Mouse (Mus musculus) brain, embryonic 18.5 days (tissue): Measurements from ENCODE around the gene Slc27a3.

Source experiments
- DNase-seq: peaks from one replicate; pipeline ENCODE4 v3.0.0-alpha.2; 2012; ENCODE audit warnings: low read depth, low spot score

Slc27a3 gene

DNA sequence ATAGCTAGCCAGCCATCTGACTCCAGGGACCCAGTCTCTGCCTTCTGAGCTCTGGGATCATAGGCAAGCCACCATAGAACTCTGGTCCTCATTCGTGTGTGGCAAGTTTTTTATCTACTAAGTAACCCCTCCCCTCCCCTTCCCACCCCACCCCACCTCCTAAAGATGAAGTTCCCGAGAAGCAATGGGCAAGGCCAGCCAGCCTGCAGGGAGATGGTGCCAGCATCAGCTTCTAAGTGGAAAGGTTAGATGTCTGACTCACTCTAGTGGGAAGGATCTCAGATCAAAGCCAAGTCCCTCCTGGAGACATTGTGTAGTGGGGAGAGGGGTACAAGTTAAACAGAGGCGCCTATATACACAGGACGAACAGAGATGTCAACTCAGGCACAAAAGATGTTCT is 1.3 kb upstream of the Slc27a3 start:
- DNase-seq: no peak

DNA sequence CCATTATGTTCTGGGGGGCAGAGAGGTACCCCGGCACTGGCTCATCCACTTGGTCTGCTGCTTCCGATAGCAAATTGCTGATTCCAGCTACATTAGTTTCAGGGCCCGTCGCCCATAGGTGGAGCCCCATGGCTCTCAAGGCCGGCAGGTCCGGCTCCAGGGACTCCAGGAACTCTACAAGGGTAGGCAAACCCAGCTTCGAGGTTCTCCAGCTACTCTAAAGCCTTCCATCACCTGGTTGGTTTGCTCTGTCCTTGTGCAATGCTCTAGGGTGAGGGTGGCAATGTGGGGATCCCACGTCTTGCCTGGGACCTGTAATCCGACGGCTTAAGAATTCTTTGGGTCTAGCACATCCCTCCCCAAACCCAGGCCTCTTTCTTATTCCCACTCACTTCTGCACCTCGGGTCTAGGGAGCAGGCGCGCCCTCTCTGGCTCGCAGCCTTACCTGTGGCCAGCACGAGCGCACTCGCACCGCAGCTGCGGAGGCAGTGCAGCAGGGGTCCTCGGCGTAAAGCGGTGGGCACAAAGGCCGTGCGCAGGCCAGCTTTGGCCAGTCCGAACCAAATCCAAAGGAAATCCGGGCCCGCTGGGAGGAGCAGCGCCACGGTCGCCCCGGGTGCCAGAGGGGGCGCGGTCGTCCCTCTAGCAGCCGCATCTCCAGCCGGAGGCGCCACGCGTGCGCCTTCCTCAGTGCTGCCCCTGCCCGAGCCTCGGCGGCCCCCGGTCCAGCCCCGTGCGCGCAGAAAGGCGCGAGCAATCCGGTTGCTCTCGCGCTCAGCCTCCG is 820 bp downstream of the Slc27a3 start:
- no peak for DNase-seq

GRCm38 (mm10) chr3:90388192-90388591 is 1.5 kb downstream of the Slc27a3 start:
- DNase-seq: no peak

- no peak for DNase-seq
Measured at GRCm38 (mm10) chr3:90387483-90387882, 2.3 kb downstream of the Slc27a3 start.

GRCm38 (mm10) chr3:90386817-90387216 is 2.9 kb downstream of the Slc27a3 start:
- no peak for DNase-seq

DNA sequence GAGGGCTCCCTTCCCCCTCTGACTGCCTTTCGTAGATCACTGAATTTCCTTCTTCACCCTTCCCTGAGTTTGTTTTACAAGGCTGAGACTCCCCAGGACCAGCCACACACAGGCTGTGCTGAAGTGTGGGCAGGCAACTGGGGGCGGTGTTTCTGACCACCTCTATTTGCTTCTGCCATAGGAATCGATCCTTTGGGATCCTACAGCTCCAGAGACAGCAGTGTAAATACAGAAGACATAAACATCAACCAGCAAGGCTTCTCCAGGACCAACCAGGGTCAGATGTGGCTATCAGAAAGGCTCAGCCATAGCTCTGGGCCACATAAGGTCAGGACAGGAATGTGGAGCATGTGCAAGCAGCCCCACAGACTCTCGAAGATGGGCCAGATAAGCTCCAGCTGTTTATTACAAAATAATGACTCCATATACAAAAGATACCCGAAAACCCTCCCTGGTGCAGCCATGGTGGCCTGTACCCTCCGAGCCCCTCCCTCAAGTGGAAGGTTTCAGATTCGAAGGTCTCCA is 4.8 kb downstream of the Slc27a3 start:
- no peak for DNase-seq

DNA sequence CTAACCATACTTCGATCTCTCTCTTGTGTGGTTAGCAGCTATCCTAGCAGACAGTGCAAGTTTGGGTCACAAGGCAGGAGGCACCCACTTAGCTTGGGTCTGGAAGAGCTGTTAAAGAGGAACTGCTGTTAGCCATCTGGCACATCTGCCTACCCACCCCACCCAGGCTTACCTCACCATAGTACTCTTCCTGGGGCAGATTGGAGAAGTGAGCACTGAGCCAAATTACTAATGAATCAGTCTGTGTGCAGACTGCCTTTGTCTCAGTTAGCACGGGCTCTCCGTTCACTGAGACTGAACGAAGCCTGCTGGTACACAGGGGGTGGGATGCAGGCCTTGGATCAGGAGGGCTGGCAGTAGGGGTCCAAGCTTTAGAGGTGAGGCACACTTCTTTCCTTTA is 6.0 kb downstream of the Slc27a3 start:
- no peak for DNase-seq

DNA sequence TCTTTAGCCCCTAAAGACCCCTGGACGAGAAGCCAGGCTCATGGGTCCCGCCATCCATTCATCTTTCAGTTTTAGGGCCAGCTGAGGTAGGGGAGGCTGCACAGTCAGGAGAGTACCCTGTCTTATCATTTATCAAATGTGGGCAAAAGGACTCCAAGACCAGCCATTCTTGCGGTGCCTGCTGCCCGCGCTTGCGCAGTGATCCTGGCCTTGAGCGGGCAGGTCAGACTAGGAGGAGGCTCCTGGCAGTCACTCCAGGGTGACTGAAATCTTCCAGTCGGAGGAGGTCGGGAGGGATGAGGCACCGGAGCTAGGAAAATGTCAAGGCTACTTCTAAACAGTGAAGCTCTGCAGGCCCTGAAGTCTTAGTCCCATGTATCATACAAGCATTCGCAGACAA is 8.0 kb downstream of the Slc27a3 start:
- no peak for DNase-seq

DNA sequence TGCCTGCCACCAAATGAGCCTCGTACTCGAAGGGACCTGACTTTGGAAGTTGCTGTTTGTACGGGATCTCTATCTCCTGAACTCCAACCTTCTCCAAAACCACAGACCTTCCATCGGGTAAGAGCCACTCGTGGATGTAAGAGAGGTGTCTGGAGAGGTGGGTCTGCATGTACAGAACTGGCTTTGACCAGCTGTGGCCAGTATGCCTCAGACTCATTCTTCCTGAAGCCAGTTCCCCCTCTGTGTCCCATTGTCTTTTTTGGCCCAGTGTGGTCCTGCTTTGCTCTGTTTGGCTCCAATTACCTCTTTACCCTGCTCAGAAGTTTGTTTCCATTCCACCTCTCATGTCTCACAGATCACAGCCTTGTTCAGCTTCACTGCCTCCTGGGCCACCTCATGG is 11.2 kb downstream of the Slc27a3 start:
- no peak for DNase-seq

GRCm38 (mm10) chr3:90376247-90376585 is 13.5 kb downstream of the Slc27a3 start:
- DNase-seq: no peak

GRCm38 (mm10) chr3:90375562-90376246 is 14.0 kb downstream of the Slc27a3 start:
- no peak for DNase-seq

GRCm38 (mm10) chr3:90374368-90374767 is 15.4 kb downstream of the Slc27a3 start:
- DNase-seq: no peak

DNA sequence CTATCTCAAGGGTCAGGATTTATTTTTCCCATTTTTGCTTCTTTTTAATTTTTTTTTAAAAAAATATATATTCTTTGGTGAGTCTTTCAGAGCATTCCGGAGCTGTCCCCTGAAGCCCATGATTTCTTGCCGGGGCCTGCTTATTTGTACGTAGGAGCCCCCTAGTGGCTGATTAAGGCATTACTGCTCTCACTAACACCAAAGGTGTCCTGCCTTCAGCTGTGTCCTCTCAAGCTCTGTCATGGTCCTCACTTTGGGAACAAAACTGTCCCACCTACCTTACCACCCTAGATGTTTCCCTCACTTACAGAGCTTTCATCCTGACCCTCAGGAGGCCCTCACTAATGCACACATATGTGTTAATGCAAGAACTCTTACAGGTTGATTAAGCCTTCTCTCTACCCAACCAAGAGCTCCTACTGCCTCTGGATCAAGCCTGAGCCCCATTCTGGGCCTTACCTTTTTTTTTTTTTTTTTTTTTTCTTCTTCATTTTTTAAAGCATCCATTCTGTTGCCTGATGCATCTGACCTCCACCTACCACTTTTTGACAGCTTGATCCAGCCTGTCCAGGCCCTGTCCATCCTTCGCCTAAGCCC is 16.2 kb downstream of the Slc27a3 start:
- DNase-seq: peak; percentile 64

- DNase-seq: no peak
Measured at GRCm38 (mm10) chr3:90372817-90373216, 16.9 kb downstream of the Slc27a3 start.

GRCm38 (mm10) chr3:90371857-90372256 is 17.9 kb downstream of the Slc27a3 start:
- no peak for DNase-seq

DNA sequence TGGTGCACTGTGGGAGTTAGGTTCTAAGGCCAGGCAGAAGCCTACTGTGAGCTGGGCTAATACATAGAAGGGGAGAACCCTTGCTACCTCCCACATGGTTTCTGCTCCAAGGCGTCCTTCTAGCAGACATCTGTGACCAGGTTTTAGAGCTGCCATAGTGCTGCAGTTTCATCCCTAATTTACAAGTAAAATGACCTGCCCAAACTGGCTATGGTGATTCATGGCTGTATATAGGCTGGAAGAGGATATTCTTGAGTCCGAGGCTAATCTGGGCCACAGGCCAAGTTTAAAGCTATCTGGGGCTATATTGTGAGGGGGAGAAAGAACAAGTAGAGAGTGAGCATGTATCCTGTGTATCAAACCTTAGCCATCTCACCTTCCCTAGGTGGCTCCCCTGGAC is 20.7 kb downstream of the Slc27a3 start:
- no peak for DNase-seq

DNA sequence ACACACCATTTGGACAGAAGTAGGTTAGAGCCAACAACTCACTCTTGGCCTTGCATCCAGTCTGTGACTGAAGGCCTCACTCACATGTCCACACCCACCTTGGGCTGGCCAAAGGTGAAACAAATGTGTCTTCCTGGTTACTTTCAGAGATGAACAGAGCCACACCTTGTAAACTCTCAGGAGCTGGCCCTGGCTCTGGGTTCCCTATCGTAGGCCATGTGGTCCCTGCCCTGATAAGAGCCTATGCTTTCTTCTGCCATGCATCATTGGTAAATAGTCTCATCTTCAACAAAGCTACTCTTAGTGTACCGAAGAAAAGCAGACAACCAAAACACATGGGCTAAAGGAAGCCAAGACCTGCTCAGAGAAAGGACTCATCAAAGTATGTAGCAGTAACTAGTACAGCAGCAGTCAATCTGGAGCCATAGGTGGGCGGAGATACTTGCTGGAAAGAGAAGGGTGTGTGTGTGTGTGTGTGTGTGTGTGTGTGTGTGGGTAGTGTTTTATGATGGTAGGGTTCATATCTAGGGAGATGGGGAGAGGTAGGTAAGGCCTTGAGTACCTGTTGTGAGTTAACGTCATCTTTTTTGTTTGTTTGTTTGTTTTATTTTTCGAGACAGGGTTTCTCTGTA is 22.6 kb downstream of the Slc27a3 start:
- no peak for DNase-seq

DNA sequence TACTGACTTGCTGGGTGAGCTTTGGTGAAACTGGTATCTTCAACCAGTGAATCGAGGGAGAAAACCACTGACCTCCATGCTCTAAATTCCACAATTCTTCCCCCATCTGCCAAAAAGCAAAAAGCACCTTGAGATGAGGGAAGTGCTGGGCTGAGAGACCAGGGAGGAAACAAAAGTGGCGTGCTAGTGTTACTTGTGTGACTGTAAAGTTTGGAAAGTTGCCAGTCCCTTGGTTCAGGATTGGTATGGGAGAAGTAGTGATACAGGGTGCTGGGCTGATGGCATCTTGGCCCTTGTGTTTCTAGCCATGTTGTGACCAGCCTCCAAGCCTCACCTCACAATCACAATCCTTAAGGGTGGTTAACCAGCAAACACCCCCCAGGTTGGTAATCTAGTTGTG is 27.4 kb downstream of the Slc27a3 start:
- no peak for DNase-seq

DNA sequence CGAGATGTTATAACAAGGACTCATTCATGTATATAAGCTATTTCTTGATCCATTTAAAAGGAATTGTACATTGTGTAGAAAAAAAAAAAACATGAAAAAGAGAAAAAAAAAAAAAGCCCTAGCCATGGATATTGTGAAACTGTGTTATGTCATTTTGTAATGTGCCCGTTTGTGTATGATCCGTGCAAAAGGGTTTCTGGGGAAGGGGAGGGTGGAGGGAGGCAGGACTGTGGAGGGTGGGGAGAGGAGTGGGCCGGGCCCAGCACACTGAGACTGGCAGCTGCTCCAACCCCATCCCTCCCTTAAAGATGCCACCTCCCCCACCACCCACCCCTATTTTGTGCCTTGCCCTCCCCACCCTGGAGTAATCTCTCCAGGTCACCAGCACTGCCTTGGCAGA is 28.3 kb downstream of the Slc27a3 start:
- DNase-seq: no peak

DNA sequence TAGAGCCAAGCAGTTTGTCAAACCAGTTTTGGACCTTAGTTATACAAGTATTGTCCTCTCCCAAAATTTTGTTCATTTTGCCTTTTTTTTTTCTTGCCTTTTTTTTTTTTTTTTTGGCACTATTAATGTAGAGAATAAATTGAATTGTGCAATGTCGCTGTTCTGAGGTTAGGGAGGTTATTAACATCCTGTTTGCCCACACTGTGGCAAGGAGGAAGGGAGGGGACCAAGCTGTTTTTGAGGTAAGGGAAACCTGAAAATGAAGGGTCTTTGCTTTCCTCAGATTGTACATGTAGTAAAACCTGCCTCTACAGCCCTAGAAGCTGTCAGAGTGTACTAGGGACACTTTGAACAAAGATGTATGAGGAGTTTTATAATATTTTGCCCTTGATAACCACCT is 30.5 kb downstream of the Slc27a3 start:
- no peak for DNase-seq

GRCm38 (mm10) chr3:90357959-90358358 is 31.8 kb downstream of the Slc27a3 start:
- DNase-seq: no peak

DNA sequence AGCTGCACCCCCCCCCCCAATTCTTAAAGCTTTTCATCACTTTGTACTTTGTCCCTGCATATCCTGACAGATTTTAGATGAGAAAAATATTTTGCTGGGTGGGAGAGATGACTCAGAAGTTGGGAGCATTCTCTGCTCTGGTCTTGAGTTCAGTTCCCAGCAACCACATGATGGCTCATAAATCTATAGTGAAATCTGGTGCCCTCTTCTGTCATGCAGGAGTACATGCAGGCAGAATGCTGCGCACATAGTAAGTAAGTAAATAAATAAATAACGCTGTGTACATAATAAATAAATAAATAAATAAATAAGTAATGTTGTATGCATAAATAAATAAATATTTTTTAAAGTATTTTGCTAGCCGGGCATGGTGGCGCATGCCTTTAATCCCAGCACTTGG is 41.9 kb downstream of the Slc27a3 start:
- DNase-seq: no peak
